Mouse (Mus musculus): ENCODE results near the gene Egr4. TPM values are rescaled to one million over a fixed set of nuclear protein-coding genes. Genes with fewer than 3 reads are reported as not detected.
A peak's percentile ranks its signal among the peaks of the same experiment; 100 is the strongest.

The Egr4 gene
- polyA plus RNA-seq, 1 experiment: 8.3 TPM

DNA sequence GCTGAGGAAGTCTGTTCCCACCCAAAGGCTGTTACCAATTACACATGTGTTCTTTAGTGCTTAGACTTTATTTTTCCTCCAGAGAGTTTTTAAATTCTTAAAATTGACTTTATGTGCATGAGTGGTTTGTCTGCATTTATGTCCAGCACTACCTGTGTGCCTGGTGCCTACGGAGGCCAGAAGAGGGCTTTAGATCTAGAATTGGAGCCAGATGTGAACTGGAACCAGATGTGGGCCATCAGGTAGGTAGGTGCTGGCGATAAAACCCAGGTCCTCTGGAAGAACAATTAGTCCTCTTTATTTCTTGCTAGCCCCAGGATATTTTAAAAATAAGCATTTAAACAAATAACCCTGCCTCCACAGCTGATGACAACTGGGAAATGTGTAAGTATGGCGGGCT lies 21.8 kb downstream of the Egr4 start:
- no peak overlapping the region for H3K27ac ChIP-seq (ENCODE audit: insufficient read depth, low read length)
- DNase-seq: no peak
- no peak for TF ChIP-seq POLR2A (IDR thresholded peaks at IDR 0.05; ENCODE audit: borderline replicate concordance, insufficient read depth, low read length)
- TF ChIP-seq CTCF (IDR thresholded peaks at IDR 0.05; ENCODE audit: borderline replicate concordance, insufficient read depth, low read depth, low read length): no peak
- H3K4me1 ChIP-seq (ENCODE audit: control insufficient read depth, insufficient read depth, low read length): no peaks in the 10 kb centered on the region; the same call in 1 of the 2 replicates
- no peak overlapping the region for H3K4me3 ChIP-seq (replicated peaks; ENCODE audit: insufficient read depth, low read depth, low read length)
- no peaks in the 10 kb centered on the region for H3K27me3 ChIP-seq (ENCODE audit: control insufficient read depth, insufficient read depth, low read length)
- 97% methylated on average over 3 of the region's 3 CpGs for WGBS

DNA sequence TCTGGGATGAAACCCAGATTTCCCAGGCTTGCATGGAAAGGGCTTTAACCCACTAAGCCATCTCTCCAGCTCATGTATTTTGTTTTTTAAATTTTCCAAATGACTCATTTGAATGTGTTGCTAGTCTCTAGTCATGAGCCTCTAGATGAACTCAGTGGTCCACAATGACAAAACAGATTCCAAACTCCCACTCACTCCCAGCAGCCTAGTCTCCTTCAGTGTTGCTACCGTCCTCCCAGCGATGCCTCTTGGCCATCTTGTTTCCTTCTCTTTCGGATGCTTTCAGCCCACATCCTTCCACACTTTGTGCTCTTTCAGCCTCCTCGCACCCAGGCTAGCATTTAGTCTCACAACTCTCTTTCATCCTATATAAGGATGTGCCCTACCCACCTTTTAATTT lies 23.1 kb downstream of the Egr4 start:
- H3K27ac ChIP-seq (ENCODE audit: insufficient read depth, low read length): no peak overlapping the region
- no peak overlapping the region for H3K4me3 ChIP-seq (replicated peaks; ENCODE audit: insufficient read depth, low read depth, low read length)
- DNase-seq: no peak
- WGBS: 85% methylated on average over 4 of the region's 4 CpGs
- H3K27me3 ChIP-seq (ENCODE audit: control insufficient read depth, insufficient read depth, low read length): no peaks in the 10 kb centered on the region
- TF ChIP-seq CTCF (IDR thresholded peaks at IDR 0.05; ENCODE audit: borderline replicate concordance, insufficient read depth, low read depth, low read length) (no peak), POLR2A (IDR thresholded peaks at IDR 0.05; ENCODE audit: borderline replicate concordance, insufficient read depth, low read length) (no peak)
- H3K4me1 ChIP-seq (ENCODE audit: control insufficient read depth, insufficient read depth, low read length): no peaks in the 10 kb centered on the region; the same call in 1 of the 2 replicates

DNA sequence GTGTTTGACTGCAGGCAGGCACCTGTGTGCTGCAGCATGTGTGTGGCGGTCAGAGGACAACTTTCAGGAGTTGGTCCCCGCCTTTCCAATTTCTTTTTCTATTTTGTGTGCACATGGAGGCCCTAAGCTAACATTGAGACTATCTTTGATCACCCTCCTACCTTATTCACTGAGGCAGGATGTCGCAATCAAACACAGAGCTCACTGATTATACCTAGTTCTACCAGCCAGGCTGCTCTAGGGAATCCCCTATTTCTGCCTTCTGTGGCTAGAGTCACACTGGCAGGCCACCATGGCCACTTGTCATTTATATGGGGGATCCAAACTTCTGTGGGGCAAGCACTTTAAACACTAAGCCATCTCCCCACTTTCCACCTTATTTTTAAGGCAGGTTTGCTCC lies 23.7 kb downstream of the Egr4 start:
- H3K4me3 ChIP-seq (replicated peaks; ENCODE audit: insufficient read depth, low read depth, low read length): no peak overlapping the region
- no peak for DNase-seq
- no peaks in the 10 kb centered on the region; the same call in 1 of the 2 replicates for H3K4me1 ChIP-seq (ENCODE audit: control insufficient read depth, insufficient read depth, low read length)
- no peak for TF ChIP-seq CTCF (IDR thresholded peaks at IDR 0.05; ENCODE audit: borderline replicate concordance, insufficient read depth, low read depth, low read length)
- TF ChIP-seq POLR2A (IDR thresholded peaks at IDR 0.05; ENCODE audit: borderline replicate concordance, insufficient read depth, low read length): no peak
- WGBS: 88% methylated on average over 3 of the region's 3 CpGs
- no peak overlapping the region for H3K27ac ChIP-seq (ENCODE audit: insufficient read depth, low read length)
- no peaks in the 10 kb centered on the region for H3K27me3 ChIP-seq (ENCODE audit: control insufficient read depth, insufficient read depth, low read length)

DNA sequence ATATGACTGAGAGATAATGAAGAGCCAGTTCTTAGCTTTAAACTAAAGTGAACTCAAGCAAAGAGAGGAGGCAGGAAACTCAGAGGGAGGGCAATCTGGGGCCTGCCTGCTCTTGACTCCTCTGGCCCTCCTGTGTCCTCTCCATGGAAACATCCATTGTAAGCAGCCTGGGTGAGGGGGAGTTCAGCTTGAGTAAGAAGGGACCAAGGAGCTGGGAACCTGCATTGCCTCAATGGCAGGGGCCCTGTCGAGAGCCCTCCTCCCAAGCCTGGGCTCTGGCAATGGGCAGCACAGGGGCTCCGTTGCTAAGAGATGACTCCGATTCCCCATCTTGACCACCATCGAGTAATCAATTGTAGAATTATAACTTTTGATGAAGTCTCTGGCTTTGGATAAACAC lies 24.9 kb downstream of the Egr4 start:
- no peaks in the 10 kb centered on the region for H3K27me3 ChIP-seq (ENCODE audit: control insufficient read depth, insufficient read depth, low read length)
- no peaks in the 10 kb centered on the region; the same call in 1 of the 2 replicates for H3K4me1 ChIP-seq (ENCODE audit: control insufficient read depth, insufficient read depth, low read length)
- H3K4me3 ChIP-seq (replicated peaks; ENCODE audit: insufficient read depth, low read depth, low read length): no peak overlapping the region
- WGBS: 52% methylated on average over 4 of the region's 4 CpGs
- no peak overlapping the region for H3K27ac ChIP-seq (ENCODE audit: insufficient read depth, low read length)
- TF ChIP-seq POLR2A (IDR thresholded peaks at IDR 0.05; ENCODE audit: borderline replicate concordance, insufficient read depth, low read length): no peak
- TF ChIP-seq CTCF (IDR thresholded peaks at IDR 0.05; ENCODE audit: borderline replicate concordance, insufficient read depth, low read depth, low read length): no peak
- DNase-seq: no peak

DNA sequence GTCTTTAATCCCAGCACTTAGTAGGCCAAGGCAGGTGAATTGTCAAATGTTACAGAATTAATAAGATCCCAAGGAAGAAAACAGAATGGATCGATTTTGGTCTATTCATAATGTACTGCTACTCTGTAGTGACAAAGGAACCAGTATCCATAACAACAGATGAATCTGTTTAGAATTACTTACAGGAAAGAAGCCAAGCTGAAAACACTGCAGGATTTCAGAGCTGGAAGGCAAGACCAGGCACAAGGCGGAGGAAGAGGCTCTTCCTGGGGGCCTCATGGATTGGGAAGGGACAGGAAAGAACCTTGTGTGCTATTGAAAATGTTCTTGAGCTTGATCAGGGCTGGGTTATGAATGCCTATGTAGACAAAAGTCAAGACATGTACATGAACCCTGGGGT lies 27.7 kb downstream of the Egr4 start:
- no peak for TF ChIP-seq CTCF (IDR thresholded peaks at IDR 0.05; ENCODE audit: borderline replicate concordance, insufficient read depth, low read depth, low read length)
- TF ChIP-seq POLR2A (IDR thresholded peaks at IDR 0.05; ENCODE audit: borderline replicate concordance, insufficient read depth, low read length): no peak
- no peaks in the 10 kb centered on the region for H3K27me3 ChIP-seq (ENCODE audit: control insufficient read depth, insufficient read depth, low read length)
- H3K4me1 ChIP-seq (ENCODE audit: control insufficient read depth, insufficient read depth, low read length): peaks cover 3% of the 10 kb centered on the region
- DNase-seq: no peak
- H3K27ac ChIP-seq (ENCODE audit: insufficient read depth, low read length): no peak overlapping the region
- WGBS: 68% methylated on average over 2 of the region's 2 CpGs
- no peak overlapping the region for H3K4me3 ChIP-seq (replicated peaks; ENCODE audit: insufficient read depth, low read depth, low read length)

DNA sequence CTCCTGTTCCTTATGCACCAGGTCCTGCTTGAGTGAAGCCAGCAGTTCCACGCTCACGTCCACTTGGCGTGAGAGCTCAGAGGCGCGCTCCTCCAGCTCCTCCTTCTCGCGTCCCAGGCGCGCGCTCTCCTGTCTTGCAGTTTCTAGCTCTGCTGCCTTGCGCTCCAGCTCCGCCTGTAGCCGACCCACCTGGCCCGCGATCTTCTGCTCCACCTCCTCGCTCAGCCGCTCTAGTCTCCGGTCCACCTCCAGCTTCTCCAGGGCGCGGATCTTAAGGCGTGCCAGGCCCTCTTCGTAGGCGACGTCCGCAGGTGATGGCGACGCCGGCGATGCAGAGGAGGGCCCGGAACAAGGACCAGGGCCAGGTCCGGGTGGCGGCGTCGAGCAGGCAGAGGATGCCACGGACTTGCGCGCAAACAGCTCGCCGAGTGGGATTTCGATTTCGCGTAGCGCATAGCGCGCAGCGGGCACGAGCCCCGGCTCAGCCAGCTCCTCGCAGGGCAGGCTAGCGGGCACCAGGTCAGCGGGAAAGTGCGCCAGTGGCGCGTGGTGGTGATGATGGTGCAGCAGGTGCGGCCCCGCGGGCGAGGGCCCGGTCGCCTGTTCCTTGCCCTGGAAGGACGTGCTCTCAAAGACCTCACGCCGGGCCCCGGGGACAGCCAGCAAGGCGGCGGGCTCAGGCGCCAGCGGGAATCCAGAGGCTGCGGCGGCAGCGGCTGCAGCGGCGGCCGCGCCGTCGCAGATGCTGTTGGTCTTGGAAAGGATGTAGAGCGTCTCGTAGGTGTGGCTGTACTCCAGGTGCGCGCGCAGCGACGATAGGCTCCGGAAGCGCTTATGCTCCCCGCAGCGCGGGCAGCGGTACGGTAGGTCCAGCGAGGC lies 29.3 kb downstream of the Egr4 start:
- peaks cover 8% of the 10 kb centered on the region for H3K4me1 ChIP-seq (ENCODE audit: control insufficient read depth, insufficient read depth, low read length)
- 8% methylated on average over 92 of the region's 92 CpGs for WGBS
- no peaks in the 10 kb centered on the region for H3K27me3 ChIP-seq (ENCODE audit: control insufficient read depth, insufficient read depth, low read length)
- H3K4me3 ChIP-seq (replicated peaks; ENCODE audit: insufficient read depth, low read depth, low read length): peak overlapping the region; percentile 19
- H3K27ac ChIP-seq (ENCODE audit: insufficient read depth, low read length): no peak overlapping the region
- TF ChIP-seq CTCF (IDR thresholded peaks at IDR 0.05; ENCODE audit: borderline replicate concordance, insufficient read depth, low read depth, low read length) (no peak), POLR2A (IDR thresholded peaks at IDR 0.05; ENCODE audit: borderline replicate concordance, insufficient read depth, low read length) (no peak)
- peak; percentile 56 to 65 for DNase-seq

DNA sequence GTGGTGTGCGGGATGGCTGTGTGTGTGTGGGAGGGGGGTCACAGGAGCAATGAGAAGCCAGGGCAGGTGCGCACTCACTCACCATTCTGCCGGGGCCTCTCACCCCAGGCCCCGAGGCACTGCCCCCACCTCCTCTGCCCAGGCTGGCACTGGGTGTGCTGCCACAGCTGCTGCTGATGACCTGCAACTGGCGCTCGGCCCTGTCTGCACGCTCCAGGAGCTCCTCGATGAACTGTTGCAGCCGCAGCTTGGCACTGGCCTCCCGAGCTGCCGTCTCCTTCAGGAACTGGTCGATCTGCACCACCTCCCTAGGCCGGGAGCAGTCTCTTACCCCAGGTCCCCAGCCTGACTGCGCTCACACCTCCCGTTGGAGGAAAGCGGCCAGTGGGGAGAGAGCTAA lies 32.7 kb downstream of the Egr4 start:
- TF ChIP-seq CTCF (IDR thresholded peaks at IDR 0.05; ENCODE audit: borderline replicate concordance, insufficient read depth, low read depth, low read length): no peak
- TF ChIP-seq POLR2A (IDR thresholded peaks at IDR 0.05; ENCODE audit: borderline replicate concordance, insufficient read depth, low read length): no peak
- no peak for DNase-seq

DNA sequence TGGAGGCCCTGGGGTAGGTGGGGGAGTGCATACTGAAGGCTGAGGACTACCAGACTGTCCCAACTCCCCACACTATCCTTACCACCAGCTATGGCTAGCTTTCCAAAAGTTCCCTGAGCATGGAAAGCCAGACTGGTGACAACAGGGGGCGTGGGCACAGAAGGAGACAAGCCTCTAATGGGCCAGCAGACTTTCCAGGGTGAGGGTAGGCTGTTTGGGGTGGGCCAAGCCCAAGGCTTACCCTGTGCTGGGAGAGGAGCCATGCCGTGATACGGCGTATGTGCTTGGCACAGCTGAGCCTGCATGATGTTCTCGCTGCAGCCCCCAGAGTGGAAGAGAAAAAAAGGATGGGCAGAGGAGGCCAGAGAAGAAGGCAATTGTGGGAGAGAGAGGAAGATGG lies 33.4 kb downstream of the Egr4 start:
- no peak overlapping the region for H3K4me3 ChIP-seq (replicated peaks; ENCODE audit: insufficient read depth, low read depth, low read length)
- no peaks in the 10 kb centered on the region for H3K27me3 ChIP-seq (ENCODE audit: control insufficient read depth, insufficient read depth, low read length)
- no peak for TF ChIP-seq POLR2A (IDR thresholded peaks at IDR 0.05; ENCODE audit: borderline replicate concordance, insufficient read depth, low read length)
- no peak for TF ChIP-seq CTCF (IDR thresholded peaks at IDR 0.05; ENCODE audit: borderline replicate concordance, insufficient read depth, low read depth, low read length)
- peaks cover 8% of the 10 kb centered on the region for H3K4me1 ChIP-seq (ENCODE audit: control insufficient read depth, insufficient read depth, low read length)
- DNase-seq: no peak
- H3K27ac ChIP-seq (ENCODE audit: insufficient read depth, low read length): no peak overlapping the region
- 50% methylated on average over 5 of the region's 5 CpGs for WGBS

More for the DNA sequence above, 32.7 kb downstream of the Egr4 start:
- Histone ChIP-seq H3K4me1 (ENCODE audit: control insufficient read depth, insufficient read depth, low read length) (peaks cover 8% of the 10 kb centered on the region), H3K4me3 (replicated peaks; ENCODE audit: insufficient read depth, low read depth, low read length) (no peak overlapping the region), H3K27me3 (ENCODE audit: control insufficient read depth, insufficient read depth, low read length) (no peaks in the 10 kb centered on the region), H3K27ac (ENCODE audit: insufficient read depth, low read length) (no peak overlapping the region)
- 35% methylated on average over 16 of the region's 16 CpGs for WGBS
